Mouse (Mus musculus): ENCODE data around the gene Adam12.

GRCm38 (mm10) chr7:133936377-133936776, 295.6 kb downstream of the Adam12 start:
- TF ChIP-seq CTCF (IDR thresholded peaks at IDR 0.05; ENCODE audit: low read depth) (no peak), EP300 (optimal IDR thresholded peaks at IDR 0.05) (no peak)

Data from stomach, postnatal 0 days (tissue).